Mouse (Mus musculus) small intestine, adult 2 months (tissue): Measurements from ENCODE around the gene Myo1a. TPM values are rescaled to one million over a fixed set of nuclear protein-coding genes. Genes with fewer than 3 reads are reported as not detected.

Experiments used
- H3K27ac ChIP-seq: fragments of 200-500 bp; 2 replicates; pipeline ENCODE4 v1.5.1; 2012; ENCODE audit warnings: low read depth, low read length, control low read depth, inconsistent platforms; ENCODE audit not compliant: insufficient read depth
- H3K27me3 ChIP-seq: fragments of 200-500 bp; 2 replicates; pipeline ENCODE4 v1.6.1; 2012; ENCODE audit warnings: mild to moderate bottlenecking, moderate library complexity, low read length, inconsistent platforms; ENCODE audit not compliant: control insufficient read depth, insufficient read depth
- H3K36me3 ChIP-seq: fragments of 200-500 bp; 2 replicates; pipeline ENCODE4 v1.6.1; 2012; ENCODE audit warnings: mild to moderate bottlenecking, low read length, control low read depth, inconsistent platforms; ENCODE audit not compliant: control insufficient read depth, insufficient read depth
- H3K4me1 ChIP-seq: fragments of 200-500 bp; 2 replicates; pipeline ENCODE4 v1.6.1; 2012; ENCODE audit warnings: low read length, inconsistent platforms, mixed read lengths; ENCODE audit not compliant: control insufficient read depth, insufficient read depth, insufficient read length
- H3K4me3 ChIP-seq: fragments of 200-500 bp; 2 replicates; pipeline ENCODE4 v1.5.1; 2012; ENCODE audit warnings: low read depth, mild to moderate bottlenecking, control low read depth, inconsistent platforms, low read length, moderate library complexity
- CTCF ChIP-seq: fragments of 200-500 bp; IDR thresholded peaks from 2 replicates; pipeline ENCODE4 v1.5.1; 2012; ENCODE audit warnings: low read depth, mild to moderate bottlenecking, control low read depth, inconsistent platforms, low read length, moderate library complexity, mixed read lengths; ENCODE audit not compliant: insufficient replicate concordance, insufficient read length; ENCODE audit errors: extremely low read depth
- POLR2A ChIP-seq: fragments of 200-500 bp; IDR thresholded peaks from 2 replicates; pipeline ENCODE4 v1.6.1; 2012; ENCODE audit warnings: low read depth, mild to moderate bottlenecking, control low read depth, inconsistent platforms, low read length, moderate library complexity
- WGBS: fragments of 180-500 bp; shearing (Covaris S2); methylation state at CpG from one replicate; pipeline ENCODE4 v1.1.7; 2018; 5-methylcytosine and 5-hydroxymethylcytosine counted together
- polyA plus RNA-seq: library from polyadenylated mRNA; depleted of rRNA; stranded (reverse); fragments of >200 nt; gene quantifications from 2 replicates; pipeline ENCODE4 v1.2.3, GENCODE M21; 2012

Gene Myo1a
- polyA plus RNA-seq, 1 experiment, result 688 TPM

- Histone ChIP-seq H3K27me3 (no peaks in the 10 kb centered on the region), H3K27ac (peak overlapping the region; percentile 54), H3K4me1 (peaks cover 12% of the 10 kb centered on the region; the same call in 1 of the 2 replicates), H3K36me3 (peaks cover 71% of the 10 kb centered on the region), H3K4me3 (peak overlapping the region; percentile 39)
- TF ChIP-seq CTCF, result 0 out of 2 replicates have a peak, but pooled peaks have one; percentile 1
- TF ChIP-seq POLR2A, result no peak
- WGBS, result 30% methylated on average over 7 of the region's 7 CpGs
These were observed 2.8 kb downstream of the Myo1a start for GRCm38 (mm10) chr10:127707721-127708120.

- Histone ChIP-seq H3K4me1 (peaks cover 12% of the 10 kb centered on the region; the same call in 1 of the 2 replicates), H3K27ac (no peak overlapping the region), H3K27me3 (no peaks in the 10 kb centered on the region), H3K4me3 (no peak overlapping the region), H3K36me3 (peaks cover 83% of the 10 kb centered on the region)
- no peak for TF ChIP-seq CTCF
- TF ChIP-seq POLR2A, result no peak
- 87% methylated on average over 3 of the region's 3 CpGs for WGBS
These were observed 3.9 kb downstream of the Myo1a start for GRCm38 (mm10) chr10:127708850-127709370.

GRCm38 (mm10) chr10:127710331-127710730 lies 5.4 kb downstream of the Myo1a start:
- H3K36me3 ChIP-seq, result peaks cover 90% of the 10 kb centered on the region
- no peaks in the 10 kb centered on the region for H3K27me3 ChIP-seq
- no peak overlapping the region for H3K4me3 ChIP-seq
- H3K27ac ChIP-seq, result no peak overlapping the region
- peaks cover 9% of the 10 kb centered on the region; the same call in 1 of the 2 replicates for H3K4me1 ChIP-seq
- WGBS, result 83% methylated on average over 13 of the region's 13 CpGs
- no peak for TF ChIP-seq CTCF
- TF ChIP-seq POLR2A, result no peak

- Histone ChIP-seq H3K36me3 (peaks cover 93% of the 10 kb centered on the region), H3K27me3 (no peaks in the 10 kb centered on the region), H3K4me1 (peaks cover 1% of the 10 kb centered on the region; the same call in 1 of the 2 replicates), H3K4me3 (no peak overlapping the region), H3K27ac (no peak overlapping the region)
- TF ChIP-seq CTCF, result no peak
- TF ChIP-seq POLR2A, result no peak
- WGBS, result 94% methylated on average over 6 of the region's 6 CpGs
These were observed 7.8 kb downstream of the Myo1a start for GRCm38 (mm10) chr10:127712736-127713135.

GRCm38 (mm10) chr10:127721671-127722418 lies 16.9 kb downstream of the Myo1a start:
- Histone ChIP-seq H3K4me1 (no peaks in the 10 kb centered on the region; the same call in 1 of the 2 replicates), H3K36me3 (peaks cover 47% of the 10 kb centered on the region), H3K4me3 (peak overlapping the region; percentile 31), H3K27me3 (no peaks in the 10 kb centered on the region), H3K27ac (peak overlapping the region; percentile 38; the same call in 1 of the 2 replicates)
- WGBS, result 66% methylated on average over 20 of the region's 20 CpGs
- no peak for TF ChIP-seq CTCF
- no peak for TF ChIP-seq POLR2A

GRCm38 (mm10) chr10:127724178-127724577 lies 19.2 kb downstream of the Myo1a start, which contains the start of gene Tac2:
Gene Tac2, plus strand, starts transcription at chr10:127724478.
- H3K4me1 ChIP-seq, result peaks cover 2% of the 10 kb centered on the region; the same call in 1 of the 2 replicates
- H3K27me3 ChIP-seq, result no peaks in the 10 kb centered on the region
- 95% methylated on average over 3 of the region's 3 CpGs for WGBS
- no peak within 1 kb of the TSS; the same call in 1 of the 2 replicates for H3K27ac ChIP-seq
- peaks cover 23% of the 10 kb centered on the region for H3K36me3 ChIP-seq
- no peak for TF ChIP-seq POLR2A
- no peak for TF ChIP-seq CTCF
- H3K4me3 ChIP-seq, result no peak within 1 kb of the TSS

GRCm38 (mm10) chr10:127725136-127725535 lies 20.2 kb downstream of the Myo1a start:
- WGBS, result 88% methylated on average over 4 of the region's 4 CpGs
- Histone ChIP-seq H3K27ac (no peak overlapping the region), H3K4me3 (no peak overlapping the region), H3K4me1 (peaks cover 2% of the 10 kb centered on the region; the same call in 1 of the 2 replicates), H3K36me3 (peaks cover 14% of the 10 kb centered on the region), H3K27me3 (no peaks in the 10 kb centered on the region)
- TF ChIP-seq CTCF (no peak), POLR2A (no peak)
